Mouse (Mus musculus) intestine, postnatal 0 days (tissue): ENCODE measurements around the gene Rnf126. TPM values are rescaled to one million over a fixed set of nuclear protein-coding genes. Genes with fewer than 3 reads are reported as not detected.

Experiments used
- ATAC-seq: fragments of 200-750 bp; cut with Nextera tagmentation; 2 replicates; pipeline ENCODE4 v1.8.0; 2017; ENCODE audit warnings: mild to moderate bottlenecking, moderate TSS enrichment, moderate library complexity
- H3K27ac ChIP-seq: fragments of 300-500 bp; sonication (generic); 2 replicates; pipeline ENCODE4 v1.5.1; 2014; ENCODE audit warnings: mild to moderate bottlenecking, low read depth, low read length, moderate library complexity
- H3K27me3 ChIP-seq: fragments of 300-500 bp; sonication (generic); replicated peaks from 2 replicates; pipeline ENCODE4 v1.6.1; 2014; ENCODE audit warnings: low read length, mixed read lengths; ENCODE audit not compliant: control insufficient read depth, insufficient read depth
- H3K36me3 ChIP-seq: fragments of 300-500 bp; sonication (generic); 2 replicates; pipeline ENCODE4 v1.6.1; 2014; ENCODE audit warnings: mild to moderate bottlenecking, moderate library complexity; ENCODE audit not compliant: control insufficient read depth, insufficient read depth
- H3K4me1 ChIP-seq: fragments of 300-500 bp; sonication (generic); replicated peaks from 2 replicates; pipeline ENCODE4 v1.6.1; 2014; ENCODE audit warnings: antibody characterized with exemption, low read length, mixed read lengths; ENCODE audit not compliant: control insufficient read depth, insufficient read depth
- H3K4me2 ChIP-seq: fragments of 300-500 bp; sonication (generic); replicated peaks from 2 replicates; pipeline ENCODE4 v1.6.1; 2014; ENCODE audit warnings: low read depth, mild to moderate bottlenecking, moderate library complexity
- H3K4me3 ChIP-seq: fragments of 300-500 bp; sonication (generic); 2 replicates; pipeline ENCODE4 v1.5.1; 2014; ENCODE audit warnings: low read depth, low read length
- H3K9ac ChIP-seq: fragments of 300-500 bp; sonication (generic); 2 replicates; pipeline ENCODE4 v1.6.1; 2014; ENCODE audit warnings: mild to moderate bottlenecking, low read depth, low read length
- H3K9me3 ChIP-seq: fragments of 300-500 bp; sonication (generic); 2 replicates; pipeline ENCODE4 v1.6.1; 2016; ENCODE audit warnings: mixed run types; ENCODE audit not compliant: control insufficient read depth
- CTCF ChIP-seq: sonication (generic); IDR thresholded peaks from 2 replicates; pipeline ENCODE4 v1.5.1; 2016; ENCODE audit warnings: low read depth, mild to moderate bottlenecking, control low read depth, antibody characterized with exemption, moderate library complexity
- WGBS: fragments of 180-500 bp; shearing (Covaris S2); extraction: QIAGEN DNeasy Blood & Tissue Kit; methylation state at CpG from one replicate; pipeline ENCODE4 v1.1.7; 2014; 5-methylcytosine and 5-hydroxymethylcytosine counted together
- polyA plus RNA-seq: library from polyadenylated mRNA; unstranded; fragments of >200 nt; fragmentation: Nextera tagmentation; extraction: Ambion mirVana; gene quantifications from 2 replicates; pipeline ENCODE4 v1.2.1, GENCODE M21; 2015

Rnf126 gene
- polyA plus RNA-seq, 1 experiment from 2014 or later, result 41.2 TPM

- Histone ChIP-seq H3K4me3 (no peak overlapping the region), H3K4me1 (no peaks in the 10 kb centered on the region), H3K36me3 (peaks cover 63% of the 10 kb centered on the region), H3K9me3 (no peaks in the 10 kb centered on the region), H3K27me3 (no peaks in the 10 kb centered on the region), H3K27ac (no peak overlapping the region), H3K4me2 (no peak overlapping the region), H3K9ac (no peak overlapping the region)
- peak; percentile 33; the same call in 1 of the 2 replicates for TF ChIP-seq CTCF
- no peak for ATAC-seq
- WGBS, result 37% methylated on average over 48 of the region's 52 CpGs
These were observed 31.4 kb downstream of the Rnf126 start for GRCm38 (mm10) chr10:79735361-79735760.

- no peak overlapping the region for H3K4me3 ChIP-seq
- no peak for ATAC-seq
- no peak overlapping the region for H3K4me2 ChIP-seq
- peaks cover 47% of the 10 kb centered on the region for H3K36me3 ChIP-seq
- 94% methylated on average over 15 of the region's 15 CpGs for WGBS
- H3K27ac ChIP-seq, result no peak overlapping the region
- no peaks in the 10 kb centered on the region for H3K9me3 ChIP-seq
- no peaks in the 10 kb centered on the region for H3K4me1 ChIP-seq
- TF ChIP-seq CTCF, result no peak
- H3K9ac ChIP-seq, result no peak overlapping the region
- no peaks in the 10 kb centered on the region for H3K27me3 ChIP-seq
These were observed 32.9 kb downstream of the Rnf126 start for GRCm38 (mm10) chr10:79733847-79734246.

GRCm38 (mm10) chr10:79732500-79732899 lies 34.3 kb downstream of the Rnf126 start:
- no peak overlapping the region for H3K9ac ChIP-seq
- TF ChIP-seq CTCF, result peak; percentile 65
- no peak overlapping the region for H3K27ac ChIP-seq
- WGBS, result 96% methylated on average over 1 of the region's 1 CpGs
- no peaks in the 10 kb centered on the region for H3K9me3 ChIP-seq
- H3K36me3 ChIP-seq, result peaks cover 34% of the 10 kb centered on the region
- no peaks in the 10 kb centered on the region for H3K27me3 ChIP-seq
- no peak overlapping the region for H3K4me3 ChIP-seq
- no peaks in the 10 kb centered on the region for H3K4me1 ChIP-seq
- no peak overlapping the region for H3K4me2 ChIP-seq
- ATAC-seq, result no peak

- H3K4me1 ChIP-seq, result no peaks in the 10 kb centered on the region
- H3K4me2 ChIP-seq, result no peak overlapping the region
- no peak overlapping the region for H3K4me3 ChIP-seq
- WGBS, result 76% methylated on average over 13 of the region's 13 CpGs
- no peak overlapping the region for H3K9ac ChIP-seq
- ATAC-seq, result no peak
- peaks cover 5% of the 10 kb centered on the region; the same call in 1 of the 2 replicates for H3K36me3 ChIP-seq
- H3K9me3 ChIP-seq, result no peaks in the 10 kb centered on the region
- no peak for TF ChIP-seq CTCF
- no peak overlapping the region for H3K27ac ChIP-seq
- H3K27me3 ChIP-seq, result no peaks in the 10 kb centered on the region
These were observed 37.3 kb downstream of the Rnf126 start for GRCm38 (mm10) chr10:79729357-79729965.

GRCm38 (mm10) chr10:79728323-79729249 lies 38.2 kb downstream of the Rnf126 start:
- no peak for ATAC-seq
- H3K9ac ChIP-seq, result no peak overlapping the region
- no peak overlapping the region for H3K4me3 ChIP-seq
- H3K27me3 ChIP-seq, result no peaks in the 10 kb centered on the region
- 68% methylated on average over 28 of the region's 28 CpGs for WGBS
- no peak for TF ChIP-seq CTCF
- H3K4me1 ChIP-seq, result no peaks in the 10 kb centered on the region
- H3K27ac ChIP-seq, result no peak overlapping the region
- no peak overlapping the region for H3K4me2 ChIP-seq
- no peaks in the 10 kb centered on the region for H3K36me3 ChIP-seq
- no peaks in the 10 kb centered on the region for H3K9me3 ChIP-seq

GRCm38 (mm10) chr10:79726090-79726489 lies 40.7 kb downstream of the Rnf126 start:
- H3K27ac ChIP-seq, result no peak overlapping the region
- ATAC-seq, result no peak
- H3K9ac ChIP-seq, result no peak overlapping the region
- no peaks in the 10 kb centered on the region for H3K36me3 ChIP-seq
- no peaks in the 10 kb centered on the region for H3K27me3 ChIP-seq
- H3K4me1 ChIP-seq, result no peaks in the 10 kb centered on the region
- no peak overlapping the region for H3K4me2 ChIP-seq
- H3K4me3 ChIP-seq, result no peak overlapping the region
- WGBS, result 44% methylated on average over 11 of the region's 11 CpGs
- no peaks in the 10 kb centered on the region for H3K9me3 ChIP-seq
- peak; percentile 81 for TF ChIP-seq CTCF
